Mouse (Mus musculus) hindbrain, embryonic 10.5 days (tissue): ENCODE measurements around the gene Arglu1. TPM values are rescaled to one million over a fixed set of nuclear protein-coding genes. Genes with fewer than 3 reads are reported as not detected.
A peak's percentile ranks its signal among the peaks of the same experiment; 100 is the strongest.

Experiments
- DNase-seq: peaks from one replicate; pipeline ENCODE4 v3.0.0-alpha.2; 2017; ENCODE audit warnings: low spot score
- H3K27ac ChIP-seq: fragments of 300-500 bp; sonication (generic); 2 replicates; pipeline ENCODE4 v1.5.1; 2016; ENCODE audit warnings: mild to moderate bottlenecking, moderate library complexity
- H3K27me3 ChIP-seq: fragments of 300-500 bp; sonication (generic); 2 replicates; pipeline ENCODE4 v1.6.1; 2016; ENCODE audit warnings: mild to moderate bottlenecking; ENCODE audit not compliant: poor library complexity, insufficient read depth, severe bottlenecking
- H3K36me3 ChIP-seq: fragments of 300-500 bp; sonication (generic); 2 replicates; pipeline ENCODE4 v1.6.1; 2016; ENCODE audit warnings: mild to moderate bottlenecking, moderate library complexity
- H3K4me1 ChIP-seq: fragments of 300-500 bp; sonication (generic); replicated peaks from 2 replicates; pipeline ENCODE4 v1.6.1; 2016; ENCODE audit warnings: mild to moderate bottlenecking
- H3K4me3 ChIP-seq: fragments of 300-500 bp; sonication (generic); 2 replicates; pipeline ENCODE4 v1.5.1; 2016; ENCODE audit warnings: mild to moderate bottlenecking, moderate library complexity
- H3K9me3 ChIP-seq: fragments of 300-500 bp; sonication (generic); 2 replicates; pipeline ENCODE4 v1.6.1; 2016; ENCODE audit warnings: mild to moderate bottlenecking, moderate library complexity
- WGBS: fragments of 180-500 bp; shearing (Covaris S2); methylation state at CpG from one replicate; pipeline ENCODE4 v1.1.7; 2016; 5-methylcytosine and 5-hydroxymethylcytosine counted together
- polyA plus RNA-seq: library from polyadenylated mRNA; unstranded; fragments of >200 nt; fragmentation: Nextera tagmentation; extraction: Ambion mirVana; gene quantifications from 2 replicates; pipeline ENCODE4 v1.2.1, GENCODE M21; 2016

Gene Arglu1
- polyA plus RNA-seq, 1 experiment from 2014 or later: 145 TPM

- H3K9me3 ChIP-seq: no peaks in the 10 kb centered on the region
- H3K4me3 ChIP-seq: no peak overlapping the region
- H3K4me1 ChIP-seq: peaks cover 23% of the 10 kb centered on the region
- H3K27me3 ChIP-seq: no peaks in the 10 kb centered on the region
- 89% methylated on average over 7 of the region's 7 CpGs for WGBS
- no peak for DNase-seq
- peaks cover 89% of the 10 kb centered on the region for H3K36me3 ChIP-seq
- no peak overlapping the region for H3K27ac ChIP-seq
These were observed 58.9 kb downstream of the Arglu1 start for GRCm38 (mm10) chr8:8631394-8631793.

- WGBS: 62% methylated on average over 7 of the region's 7 CpGs
- Histone ChIP-seq H3K27me3 (no peaks in the 10 kb centered on the region), H3K27ac (no peak overlapping the region), H3K36me3 (peaks cover 90% of the 10 kb centered on the region), H3K4me1 (peaks cover 54% of the 10 kb centered on the region), H3K4me3 (no peak overlapping the region), H3K9me3 (no peaks in the 10 kb centered on the region)
- DNase-seq: no peak
These were observed 66.3 kb downstream of the Arglu1 start for GRCm38 (mm10) chr8:8624017-8624416.

GRCm38 (mm10) chr8:8623486-8623885, 66.8 kb downstream of the Arglu1 start:
- 73% methylated on average over 8 of the region's 8 CpGs for WGBS
- no peak for DNase-seq
- H3K27me3 ChIP-seq: no peaks in the 10 kb centered on the region
- peaks cover 90% of the 10 kb centered on the region for H3K36me3 ChIP-seq
- no peaks in the 10 kb centered on the region for H3K9me3 ChIP-seq
- no peak overlapping the region for H3K27ac ChIP-seq
- H3K4me3 ChIP-seq: no peak overlapping the region
- H3K4me1 ChIP-seq: peaks cover 57% of the 10 kb centered on the region

- no peak overlapping the region for H3K27ac ChIP-seq
- H3K36me3 ChIP-seq: peaks cover 90% of the 10 kb centered on the region
- DNase-seq: no peak
- H3K9me3 ChIP-seq: no peaks in the 10 kb centered on the region
- H3K4me3 ChIP-seq: no peak overlapping the region
- peaks cover 57% of the 10 kb centered on the region for H3K4me1 ChIP-seq
- no peaks in the 10 kb centered on the region for H3K27me3 ChIP-seq
- 92% methylated on average over 3 of the region's 3 CpGs for WGBS
These were observed 67.8 kb downstream of the Arglu1 start for GRCm38 (mm10) chr8:8622476-8622875.

- no peak for DNase-seq
These were observed 68.3 kb downstream of the Arglu1 start for GRCm38 (mm10) chr8:8622031-8622430.

GRCm38 (mm10) chr8:8621236-8621917, 68.9 kb downstream of the Arglu1 start:
- Histone ChIP-seq H3K27ac (peak overlapping the region; percentile 81; the same call in 1 of the 2 replicates), H3K4me1 (peaks cover 57% of the 10 kb centered on the region), H3K9me3 (no peaks in the 10 kb centered on the region), H3K4me3 (no peak overlapping the region), H3K27me3 (no peaks in the 10 kb centered on the region), H3K36me3 (peaks cover 91% of the 10 kb centered on the region)
- no peak for DNase-seq
- 84% methylated on average over 16 of the region's 16 CpGs for WGBS

More at GRCm38 (mm10) chr8:8622031-8622430, 68.3 kb downstream of the Arglu1 start:
- H3K4me3 ChIP-seq: no peak overlapping the region
- H3K27me3 ChIP-seq: no peaks in the 10 kb centered on the region
- H3K27ac ChIP-seq: no peak overlapping the region
- no peaks in the 10 kb centered on the region for H3K9me3 ChIP-seq
- peaks cover 57% of the 10 kb centered on the region for H3K4me1 ChIP-seq
- 90% methylated on average over 12 of the region's 12 CpGs for WGBS
- H3K36me3 ChIP-seq: peaks cover 88% of the 10 kb centered on the region

GRCm38 (mm10) chr8:8620536-8620935, 69.8 kb downstream of the Arglu1 start:
- Histone ChIP-seq H3K36me3 (peaks cover 82% of the 10 kb centered on the region), H3K9me3 (no peaks in the 10 kb centered on the region), H3K4me3 (no peak overlapping the region), H3K27ac (peak overlapping the region; percentile 81), H3K4me1 (peaks cover 57% of the 10 kb centered on the region), H3K27me3 (no peaks in the 10 kb centered on the region)
- no peak for DNase-seq
- 84% methylated on average over 21 of the region's 21 CpGs for WGBS

- peaks cover 77% of the 10 kb centered on the region for H3K36me3 ChIP-seq
- H3K9me3 ChIP-seq: no peaks in the 10 kb centered on the region
- H3K4me1 ChIP-seq: peaks cover 49% of the 10 kb centered on the region
- 24% methylated on average over 19 of the region's 19 CpGs for WGBS
- no peak overlapping the region for H3K4me3 ChIP-seq
- H3K27me3 ChIP-seq: no peaks in the 10 kb centered on the region
- H3K27ac ChIP-seq: peak overlapping the region; percentile 81
- peak; percentile 75 for DNase-seq
These were observed 70.8 kb downstream of the Arglu1 start for GRCm38 (mm10) chr8:8619221-8620194.

Other genes starting within 250 kb of the Arglu1 start
- 33.8 and 34.7 TPM in 2 replicates for gene Efnb2, start 29.3 kb downstream of the Arglu1 start, polyA plus RNA-seq